Mouse (Mus musculus) ES-Bruce4 (cell line): ENCODE measurements around the gene Kif26b. TPM values are rescaled to one million over a fixed set of nuclear protein-coding genes. Genes with fewer than 3 reads are reported as not detected.

Experiments
- H3K27ac ChIP-seq: 2 replicates; pipeline ENCODE4 v1.5.1; 2012; ENCODE audit warnings: low read length, inconsistent platforms; ENCODE audit not compliant: insufficient read depth
- H3K27me3 ChIP-seq: 2 replicates; pipeline ENCODE4 v1.6.1; 2012; ENCODE audit warnings: mild to moderate bottlenecking, low read length, inconsistent platforms; ENCODE audit not compliant: control insufficient read depth, poor library complexity, insufficient read depth, severe bottlenecking
- H3K36me3 ChIP-seq: 2 replicates; pipeline ENCODE4 v1.6.1; 2012; ENCODE audit warnings: inconsistent platforms, mild to moderate bottlenecking, low read length, moderate library complexity; ENCODE audit not compliant: control insufficient read depth, poor library complexity, insufficient read depth, severe bottlenecking
- H3K4me1 ChIP-seq: one replicate; pipeline ENCODE4 v1.8.1; 2011; ENCODE audit warnings: low read length; ENCODE audit not compliant: control insufficient read depth, insufficient read depth
- H3K4me3 ChIP-seq: 2 replicates; pipeline ENCODE4 v1.5.1; 2011; ENCODE audit warnings: low read depth, mild to moderate bottlenecking, low read length
- H3K9ac ChIP-seq: 2 replicates; pipeline ENCODE4 v1.6.1; 2012; ENCODE audit warnings: low read depth, mild to moderate bottlenecking, inconsistent platforms; ENCODE audit not compliant: poor library complexity, severe bottlenecking
- H3K9me3 ChIP-seq: replicated peaks from 2 replicates; pipeline ENCODE4 v1.6.1; 2012; ENCODE audit warnings: mild to moderate bottlenecking, low read length, inconsistent platforms; ENCODE audit not compliant: control insufficient read depth, poor library complexity, insufficient read depth, severe bottlenecking
- CTCF ChIP-seq: IDR thresholded peaks from one replicate; pipeline ENCODE4 v1.8.1; 2011; ENCODE audit warnings: low read depth, low read length
- EP300 ChIP-seq: IDR thresholded peaks from 2 replicates; pipeline ENCODE4 v1.6.1; 2011; ENCODE audit warnings: low read depth, low read length; ENCODE audit not compliant: insufficient read depth
- POLR2A ChIP-seq: IDR thresholded peaks from one replicate; pipeline ENCODE4 v1.8.1; 2011; ENCODE audit warnings: low read length; ENCODE audit not compliant: insufficient read depth
- polyA plus RNA-seq: library from polyadenylated mRNA; stranded (reverse); fragments of >200 nt; gene quantifications from 2 replicates; pipeline ENCODE4 v1.2.4, GENCODE M21; 2011; ENCODE audit warnings: low read depth; ENCODE audit not compliant: missing spikeins, insufficient read depth, insufficient read length

The Kif26b gene
- polyA plus RNA-seq, 1 experiment = 0.31 TPM

GRCm38 (mm10) chr1:178733035-178733434, 204.1 kb downstream of the Kif26b start:
- Histone ChIP-seq H3K36me3 (no peaks in the 10 kb centered on the region), H3K4me3 (no peak overlapping the region), H3K9me3 (no peaks in the 10 kb centered on the region), H3K27ac (no peak overlapping the region), H3K27me3 (no peaks in the 10 kb centered on the region), H3K9ac (no peak overlapping the region), H3K4me1 (no peaks in the 10 kb centered on the region)
- no peak for TF ChIP-seq POLR2A
- TF ChIP-seq CTCF = no peak
- TF ChIP-seq EP300 = no peak

- TF ChIP-seq CTCF = no peak
- TF ChIP-seq POLR2A = no peak
- TF ChIP-seq EP300 = no peak
Observed at GRCm38 (mm10) chr1:178734576-178734975, 205.7 kb downstream of the Kif26b start.

GRCm38 (mm10) chr1:178736931-178737330, 208.0 kb downstream of the Kif26b start:
- no peaks in the 10 kb centered on the region for H3K9me3 ChIP-seq
- no peak overlapping the region for H3K27ac ChIP-seq
- no peak for TF ChIP-seq EP300
- no peak for TF ChIP-seq CTCF
- TF ChIP-seq POLR2A = no peak
- no peaks in the 10 kb centered on the region for H3K4me1 ChIP-seq
- no peaks in the 10 kb centered on the region for H3K27me3 ChIP-seq
- no peak overlapping the region for H3K9ac ChIP-seq
- H3K36me3 ChIP-seq = no peaks in the 10 kb centered on the region
- no peak overlapping the region for H3K4me3 ChIP-seq

More at GRCm38 (mm10) chr1:178734576-178734975, 205.7 kb downstream of the Kif26b start:
- H3K4me3 ChIP-seq = no peak overlapping the region
- H3K9ac ChIP-seq = no peak overlapping the region
- no peaks in the 10 kb centered on the region for H3K4me1 ChIP-seq
- H3K27ac ChIP-seq = no peak overlapping the region
- H3K27me3 ChIP-seq = no peaks in the 10 kb centered on the region
- H3K36me3 ChIP-seq = no peaks in the 10 kb centered on the region
- no peaks in the 10 kb centered on the region for H3K9me3 ChIP-seq

- H3K27ac ChIP-seq = no peak overlapping the region
- H3K9ac ChIP-seq = no peak overlapping the region
- TF ChIP-seq CTCF (no peak), POLR2A (no peak), EP300 (no peak)
- no peaks in the 10 kb centered on the region; the same call in none of the 2 replicates for H3K9me3 ChIP-seq
- no peaks in the 10 kb centered on the region for H3K36me3 ChIP-seq
- no peaks in the 10 kb centered on the region for H3K27me3 ChIP-seq
- H3K4me3 ChIP-seq = no peak overlapping the region
- no peaks in the 10 kb centered on the region for H3K4me1 ChIP-seq
Observed at GRCm38 (mm10) chr1:178743820-178744219, 214.9 kb downstream of the Kif26b start.

GRCm38 (mm10) chr1:178744526-178744925, 215.6 kb downstream of the Kif26b start:
- no peak overlapping the region for H3K4me3 ChIP-seq
- no peaks in the 10 kb centered on the region; the same call in none of the 2 replicates for H3K9me3 ChIP-seq
- H3K9ac ChIP-seq = no peak overlapping the region
- no peak for TF ChIP-seq POLR2A
- no peaks in the 10 kb centered on the region for H3K36me3 ChIP-seq
- H3K4me1 ChIP-seq = no peaks in the 10 kb centered on the region
- no peak overlapping the region for H3K27ac ChIP-seq
- H3K27me3 ChIP-seq = no peaks in the 10 kb centered on the region

GRCm38 (mm10) chr1:178744961-178745360, 216.0 kb downstream of the Kif26b start:
- H3K36me3 ChIP-seq = no peaks in the 10 kb centered on the region
- H3K9ac ChIP-seq = no peak overlapping the region
- no peak overlapping the region for H3K4me3 ChIP-seq
- no peaks in the 10 kb centered on the region for H3K27me3 ChIP-seq
- no peak overlapping the region for H3K27ac ChIP-seq
- no peak for TF ChIP-seq EP300
- no peak for TF ChIP-seq POLR2A
- no peak for TF ChIP-seq CTCF
- no peaks in the 10 kb centered on the region; the same call in none of the 2 replicates for H3K9me3 ChIP-seq
- H3K4me1 ChIP-seq = no peaks in the 10 kb centered on the region
